14 mouse cellular contexts compared by ENCODE assay signal in genomic region chr13:13558900-13559299, GRCm38 (mm10). TPM values are rescaled to one million over a fixed set of nuclear protein-coding genes. Genes with fewer than 3 reads are reported as not detected.
DNase-seq lines count a peak whose midpoint lies in the region; ATAC-seq lines count a peak whose summit lies in the region.
"Had no signal": no experiment of that assay in that cellular context is flagged by ENCODE, and none has a peak within 500 bp of the region (broad histone marks: within the 10 kb centered on the region; RNA-seq: fewer than 3 reads in every experiment).

No protein-coding gene starts in this region.

- H3K9me3 ChIP-seq in heart, embryonic 16.5 days (replicated peaks; ENCODE audit: control insufficient read depth, low read length): no peaks in the 10 kb centered on the region
- H3K9me3 ChIP-seq in kidney, embryonic 16.5 days (ENCODE audit: low read length): no peaks in the 10 kb centered on the region
- H3K9me3 ChIP-seq: embryonic facial prominence, embryonic 15.5 days; forebrain, embryonic 15.5 days had no signal

- peak; percentile 67 for ATAC-seq in heart, embryonic 16.5 days (replicated peaks; ENCODE audit: extremely low read depth, insufficient read depth, low FRiP score)
- ATAC-seq in neutrophil, adult 5-6 weeks (ENCODE audit: extremely low read depth, insufficient number of reproducible peaks, low FRiP score, poor library complexity, severe bottlenecking): peak; percentile 90
- no peak for ATAC-seq in cerebellum, adult (ENCODE audit: insufficient number of reproducible peaks, low FRiP score, low TSS enrichment)
- no peak for ATAC-seq in kidney, embryonic 16.5 days (ENCODE audit: low FRiP score, low TSS enrichment)
- ATAC-seq: forebrain, embryonic 15.5 days; hindbrain, postnatal 0 days had no signal

- H3K27me3 ChIP-seq in heart, embryonic 16.5 days (ENCODE audit: control insufficient read depth, insufficient read depth, low read length): no peaks in the 10 kb centered on the region
- H3K27me3 ChIP-seq in kidney, embryonic 16.5 days (ENCODE audit: insufficient read depth, low read length): no peaks in the 10 kb centered on the region
- H3K27me3 ChIP-seq: embryonic facial prominence, embryonic 15.5 days; forebrain, embryonic 15.5 days had no signal

- H3K27ac ChIP-seq in heart, embryonic 16.5 days (ENCODE audit: low read length): no peak overlapping the region; the same call in 1 of the 2 replicates
- no peak overlapping the region for H3K27ac ChIP-seq in kidney, embryonic 16.5 days (ENCODE audit: low read length)
- H3K27ac ChIP-seq: embryonic facial prominence, embryonic 15.5 days; forebrain, embryonic 15.5 days; hindbrain, postnatal 0 days had no signal

- no peak for DNase-seq in heart, adult 18-20 months
- DNase-seq in CD4-positive helper T cell, adult 2 months (ENCODE audit: low read depth, low spot score): peak; percentile 36
- peak; percentile 47 for DNase-seq in induced T-regulatory cell, adult 2 months (ENCODE audit: low read depth)
- DNase-seq in c-Kit-positive CD71-positive TER-119-positive erythroid progenitor cells, embryonic 14.5 days (ENCODE audit: low spot score): no peak
- DNase-seq: B cell, adult 2 months; kidney, postnatal 10 days; left cerebral cortex, postnatal 4 days had no signal

- no peak overlapping the region for H3K4me3 ChIP-seq in heart, embryonic 16.5 days (ENCODE audit: low read length)
- H3K4me3 ChIP-seq in kidney, embryonic 16.5 days (ENCODE audit: low read length): no peak overlapping the region
- H3K4me3 ChIP-seq: embryonic facial prominence, embryonic 15.5 days; forebrain, embryonic 15.5 days had no signal

- H3K36me3 ChIP-seq in heart, embryonic 16.5 days (ENCODE audit: control insufficient read depth, insufficient read depth): no peaks in the 10 kb centered on the region
- H3K36me3 ChIP-seq in kidney, embryonic 16.5 days (ENCODE audit: insufficient read depth, low read length): no peaks in the 10 kb centered on the region
- H3K36me3 ChIP-seq: embryonic facial prominence, embryonic 15.5 days; forebrain, embryonic 15.5 days had no signal

- WGBS in heart, embryonic 16.5 days: 50% methylated on average over 5 of the region's 5 CpGs
- WGBS in kidney, embryonic 16.5 days: 68% methylated on average over 5 of the region's 5 CpGs

- no peaks in the 10 kb centered on the region for H3K4me1 ChIP-seq in heart, embryonic 16.5 days (ENCODE audit: control insufficient read depth, insufficient read depth, low read length)
- H3K4me1 ChIP-seq in kidney, embryonic 16.5 days (ENCODE audit: insufficient read depth, low read length): no peaks in the 10 kb centered on the region
- H3K4me1 ChIP-seq: embryonic facial prominence, embryonic 15.5 days; forebrain, embryonic 15.5 days had no signal

- no peak overlapping the region for H3K9ac ChIP-seq in heart, embryonic 16.5 days (ENCODE audit: low read length)
- H3K9ac ChIP-seq in kidney, embryonic 16.5 days (replicated peaks; ENCODE audit: low read length): no peak overlapping the region
- H3K9ac ChIP-seq: embryonic facial prominence, embryonic 15.5 days; forebrain, embryonic 15.5 days had no signal

- H3K4me2 ChIP-seq in heart, embryonic 16.5 days (ENCODE audit: low read depth, low read length): no peak overlapping the region
- H3K4me2 ChIP-seq in kidney, embryonic 16.5 days (replicated peaks; ENCODE audit: low read depth, low read length): no peak overlapping the region
- H3K4me2 ChIP-seq: embryonic facial prominence, embryonic 15.5 days; forebrain, embryonic 15.5 days had no signal

RNA-seq across cellular contexts. Expression of gene Lyst, which starts 31.3 kb away (rescaled TPM):
- polyA plus RNA-seq in heart, embryonic 16.5 days (2015; fragmentation: Nextera tagmentation; extraction: Ambion mirVana): 3.2 TPM in 2 replicates
- 1 to 10 TPM; 6.0 to 9.7 TPM for total RNA-seq in heart, adult 18-20 months (2021)
- total RNA-seq in neutrophil, adult 5-6 weeks (2017): 445 and 463 TPM in 2 replicates
- 3.2 and 4.6 TPM in 2 replicates for polyA plus RNA-seq in kidney, embryonic 16.5 days (2015; fragmentation: Nextera tagmentation; extraction: Ambion mirVana)

Comparison
In these comparisons a context has a peak if more than half of its experiments do, and no peak if none do; other contexts are left out.
1. ATAC-seq: peak in heart, embryonic 16.5 days (single experiment) and neutrophil, adult 5-6 weeks (single experiment); none in cerebellum, adult (single experiment) and kidney, embryonic 16.5 days (single experiment).
2. DNase-seq: peak in CD4-positive helper T cell, adult 2 months (single experiment) and induced T-regulatory cell, adult 2 months (single experiment); none in heart, adult 18-20 months (0 of 2) and c-Kit-positive CD71-positive TER-119-positive erythroid progenitor cells, embryonic 14.5 days (single experiment).
3. RNA of gene Lyst, which starts 31.3 kb away (total RNA-seq): 445 to 463 TPM in neutrophil, adult 5-6 weeks; 6.0 to 9.7 TPM in heart, adult 18-20 months; every median in the first group is over 10 times any median in the second.